ENCODE assay signal across 17 mouse cellular contexts in genomic region chr5:102468292-102468691, GRCm38 (mm10).
"Had no signal": no experiment of that assay in that cellular context is flagged by ENCODE, and none has a peak within 500 bp of the region (broad histone marks: within the 10 kb centered on the region; RNA-seq: fewer than 3 reads in every experiment).

No protein-coding gene starts in this region.

- H3K9me3 ChIP-seq: liver, embryonic 13.5 days; lung, embryonic 15.5 days; megakaryocyte, embryonic 14.5 days; midbrain, embryonic 15.5 days; neural tube, embryonic 13.5 days had no signal

- H3K4me3 ChIP-seq: layer of hippocampus, adult 2 months; liver, embryonic 13.5 days; lung, embryonic 15.5 days; megakaryocyte, embryonic 14.5 days; midbrain, embryonic 15.5 days; neural tube, embryonic 13.5 days had no signal

- H3K36me3 ChIP-seq: liver, embryonic 13.5 days; lung, embryonic 15.5 days; midbrain, embryonic 15.5 days; neural tube, embryonic 13.5 days had no signal

- DNase-seq: kidney, adult 11 months; kidney, adult 9 months; kidney, postnatal 10 days; kidney, postnatal 4 days; liver; liver, embryonic 13.5 days; liver, postnatal 0 days; lung, postnatal 14 days; right cerebral cortex, postnatal 14 days; thymus, postnatal 4 days had no signal

- H3K4me1 ChIP-seq: liver, embryonic 13.5 days; lung, embryonic 15.5 days; midbrain, embryonic 15.5 days had no signal

- H3K27me3 ChIP-seq: liver, embryonic 13.5 days; lung, embryonic 15.5 days; megakaryocyte, embryonic 14.5 days; midbrain, embryonic 15.5 days; neural tube, embryonic 13.5 days had no signal

- H3K4me2 ChIP-seq: liver, embryonic 13.5 days; lung, embryonic 15.5 days; midbrain, embryonic 11.5 days; midbrain, embryonic 15.5 days; neural tube, embryonic 13.5 days had no signal

- ATAC-seq: liver, postnatal 0 days; midbrain, embryonic 15.5 days had no signal

- H3K27ac ChIP-seq: layer of hippocampus, adult 2 months; liver, embryonic 13.5 days; lung, embryonic 15.5 days; macrophage; midbrain, embryonic 15.5 days; neural tube, embryonic 13.5 days had no signal

- H3K9ac ChIP-seq: liver, embryonic 13.5 days; liver, postnatal 0 days; lung, embryonic 15.5 days; midbrain, embryonic 15.5 days; neural tube, embryonic 13.5 days had no signal
